Mouse (Mus musculus): ENCODE results near the gene Pla2r1. TPM values are rescaled to one million over a fixed set of nuclear protein-coding genes. Genes with fewer than 3 reads are reported as not detected.
A peak's percentile ranks its signal among the peaks of the same experiment; 100 is the strongest.

Pla2r1 gene
- 0.79 TPM for polyA plus RNA-seq (2012; fragmentation: generic; extraction: Trizol)

DNA sequence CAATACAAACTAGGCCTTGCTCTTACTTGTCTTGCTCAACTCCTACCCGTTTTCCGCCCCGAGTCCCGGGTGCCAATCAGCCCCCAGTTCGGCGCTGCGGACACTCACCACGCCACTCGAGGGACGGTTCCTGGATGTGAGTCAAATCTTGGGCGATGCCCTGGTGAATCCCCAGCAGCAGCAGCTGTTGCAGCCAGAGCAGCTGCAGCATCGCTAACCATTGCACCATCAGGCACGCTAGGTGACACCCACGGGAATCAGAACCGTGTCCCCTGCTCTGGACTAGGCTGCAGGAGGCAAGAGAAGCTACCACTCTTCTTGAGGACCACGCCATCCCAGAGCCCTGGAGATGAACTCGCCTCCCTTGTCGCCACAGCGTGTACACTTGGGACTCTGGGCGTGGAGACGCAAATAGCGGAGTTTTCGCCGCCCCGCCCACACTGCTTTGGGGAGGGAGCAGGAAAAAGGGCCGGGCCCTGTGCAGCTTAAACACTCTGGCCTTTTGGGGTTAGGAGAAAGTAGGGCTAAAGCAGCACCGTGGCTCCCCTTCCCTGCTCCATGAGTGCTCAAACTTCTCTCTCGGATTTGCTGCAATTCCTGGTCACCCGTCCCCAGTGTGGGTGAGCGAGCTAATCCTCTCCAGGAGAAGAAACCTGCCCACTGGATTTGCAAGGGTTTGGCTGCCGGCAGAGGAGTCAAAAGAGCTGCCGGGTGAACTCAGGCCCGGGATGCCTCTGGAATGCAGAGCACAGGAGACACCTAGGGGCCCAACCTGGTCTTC lies at the start of gene Pla2r1:
Gene Pla2r1, minus strand, starts transcription at position 407 of the 781 bp plus-strand sequence.
- Histone ChIP-seq H3ac (ENCODE audit: control insufficient read depth, insufficient read length) (no peak within 1 kb of the TSS), H3K4me3 (peak within 1 kb of the TSS; percentile 17), H3K79me2 (ENCODE audit: control insufficient read depth, insufficient read depth) (no peaks in the 10 kb centered on the region), H3K4me2 (ENCODE audit: low read depth) (peak within 1 kb of the TSS; percentile 81), H3K27me3 (ENCODE audit: control insufficient read depth, insufficient read depth, insufficient read length) (no peaks in the 10 kb centered on the region), H3K36me3 (ENCODE audit: control insufficient read depth, insufficient read depth) (no peaks in the 10 kb centered on the region)
- no peak for TF ChIP-seq USF1 (IDR thresholded peaks at IDR 0.05; ENCODE audit: low read depth)
- TF ChIP-seq POLR2A (IDR thresholded peaks at IDR 0.05; ENCODE audit: insufficient read length, low read depth) = peak; percentile 35
- TF ChIP-seq TCF12 (IDR thresholded peaks at IDR 0.05; ENCODE audit: insufficient read depth, poor library complexity, severe bottlenecking) = peak; percentile 93
- TF ChIP-seq E2F4 (IDR thresholded peaks at IDR 0.05; ENCODE audit: insufficient read depth) = no peak
- TF ChIP-seq POLR2AphosphoS2 (IDR thresholded peaks at IDR 0.05; ENCODE audit: insufficient read length, low read depth) = no peak
- TF ChIP-seq SRF (IDR thresholded peaks at IDR 0.05; ENCODE audit: control insufficient read depth, insufficient read length, low read depth) = no peak
- no peak; the same call in 1 of the 2 replicates for TF ChIP-seq CEBPB (IDR thresholded peaks at IDR 0.05; ENCODE audit: insufficient read depth, poor library complexity, severe bottlenecking)
- peak; percentile 96 to 100 (median 100) for TF ChIP-seq MYOG (IDR thresholded peaks at IDR 0.05; ENCODE audit: control insufficient read depth in 1 of 3, insufficient read depth in 1 of 3, insufficient read length in 2 of 3, low read depth in 2 of 3)
- TF ChIP-seq MYOD1 (IDR thresholded peaks at IDR 0.05; ENCODE audit: control insufficient read depth in 1 of 3, insufficient read length in 2 of 3, low read depth in 2 of 3) = peak; percentile 94 to 100 (median 100)
- TF ChIP-seq TCF3 (IDR thresholded peaks at IDR 0.05; ENCODE audit: insufficient read length, low read depth) = peak; percentile 97
- TF ChIP-seq REST (IDR thresholded peaks at IDR 0.05; ENCODE audit: insufficient read depth, insufficient read length) = no peak

DNA sequence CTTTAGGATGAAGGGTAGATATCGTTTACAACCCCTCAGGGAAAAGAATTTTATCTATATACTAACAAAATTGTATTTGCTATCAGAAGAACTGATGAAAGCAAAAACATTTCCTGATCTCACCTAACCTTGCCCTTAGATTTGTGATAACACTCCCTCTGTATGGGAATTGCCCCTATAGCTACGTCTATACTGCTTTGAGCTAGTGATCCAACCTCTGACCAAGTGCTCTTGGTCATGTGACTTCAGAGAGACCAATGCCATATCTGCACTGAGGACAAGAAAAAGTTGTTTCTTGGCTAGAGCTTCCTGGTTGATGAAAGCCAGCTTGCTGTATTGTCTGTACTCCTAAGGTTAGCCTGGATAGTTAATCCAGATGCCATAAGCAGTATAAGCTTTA lies 48.2 kb upstream of the Pla2r1 start:
- H3K79me2 ChIP-seq (ENCODE audit: control insufficient read depth, insufficient read depth) = no peaks in the 10 kb centered on the region
- H3ac ChIP-seq (ENCODE audit: control insufficient read depth, insufficient read length) = no peak overlapping the region
- no peaks in the 10 kb centered on the region for H3K36me3 ChIP-seq (ENCODE audit: control insufficient read depth, insufficient read depth)
- H3K4me3 ChIP-seq = no peak overlapping the region
- H3K27me3 ChIP-seq (ENCODE audit: control insufficient read depth, insufficient read depth, insufficient read length) = no peaks in the 10 kb centered on the region
- TF ChIP-seq USF1 (IDR thresholded peaks at IDR 0.05; ENCODE audit: low read depth) (peak; percentile 39), POLR2AphosphoS2 (IDR thresholded peaks at IDR 0.05; ENCODE audit: insufficient read length, low read depth) (no peak)
- H3K4me2 ChIP-seq (ENCODE audit: low read depth) = no peak overlapping the region

DNA sequence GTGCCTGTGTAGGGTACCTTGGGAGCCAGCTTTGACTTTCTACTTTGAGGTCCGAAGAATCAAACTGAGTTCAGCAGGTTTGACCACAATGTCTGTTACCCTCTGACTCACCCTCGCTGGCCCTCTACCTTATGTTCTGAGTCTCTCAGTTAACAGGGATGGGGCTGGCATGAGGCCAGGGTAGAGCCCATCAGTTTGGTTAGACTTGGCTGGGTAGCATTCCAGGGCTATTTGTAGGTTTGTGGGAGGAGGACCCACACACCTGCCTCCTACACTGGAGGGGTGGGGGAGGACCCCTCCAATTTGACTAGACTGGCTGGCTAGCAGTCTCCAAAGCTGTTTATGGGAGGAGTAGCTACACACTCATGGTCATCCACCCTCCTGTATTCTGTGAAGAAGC lies 47.8 kb upstream of the Pla2r1 start:
- no peak overlapping the region for H3ac ChIP-seq (ENCODE audit: control insufficient read depth, insufficient read length)
- H3K4me2 ChIP-seq (ENCODE audit: low read depth) = no peak overlapping the region
- H3K4me3 ChIP-seq = no peak overlapping the region
- no peaks in the 10 kb centered on the region for H3K79me2 ChIP-seq (ENCODE audit: control insufficient read depth, insufficient read depth)
- no peaks in the 10 kb centered on the region for H3K27me3 ChIP-seq (ENCODE audit: control insufficient read depth, insufficient read depth, insufficient read length)
- no peak for TF ChIP-seq TCF12 (IDR thresholded peaks at IDR 0.05; ENCODE audit: insufficient read depth, poor library complexity, severe bottlenecking)
- TF ChIP-seq REST (IDR thresholded peaks at IDR 0.05; ENCODE audit: insufficient read depth, insufficient read length) = no peak
- peak in 1 of 3 experiments; percentile 65 for TF ChIP-seq MYOD1 (IDR thresholded peaks at IDR 0.05; ENCODE audit: control insufficient read depth in 1 of 3, insufficient read length in 2 of 3, low read depth in 2 of 3)
- TF ChIP-seq POLR2A (IDR thresholded peaks at IDR 0.05; ENCODE audit: insufficient read length, low read depth) = no peak
- TF ChIP-seq USF1 (IDR thresholded peaks at IDR 0.05; ENCODE audit: low read depth) = no peak
- no peaks in the 10 kb centered on the region for H3K36me3 ChIP-seq (ENCODE audit: control insufficient read depth, insufficient read depth)

DNA sequence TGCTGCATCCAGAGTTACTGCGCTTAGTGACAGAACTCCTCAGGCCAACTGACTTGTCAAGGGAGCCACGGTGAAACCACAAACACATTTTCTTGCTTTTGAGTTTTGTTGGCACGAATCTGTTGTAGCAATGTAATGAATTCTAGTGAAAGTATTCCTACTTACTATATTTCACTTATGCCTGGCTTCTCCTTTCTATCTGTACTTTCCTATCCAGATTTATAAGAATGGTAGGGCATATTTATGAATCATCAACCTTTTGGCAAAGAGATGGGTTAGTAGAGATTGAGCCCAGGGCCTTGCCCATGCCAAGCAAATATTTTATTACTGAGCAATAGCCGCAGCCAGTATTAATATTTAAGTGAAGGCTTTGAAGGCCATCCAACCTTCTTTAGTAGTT lies 30.3 kb upstream of the Pla2r1 start:
- Histone ChIP-seq H3ac (ENCODE audit: control insufficient read depth, insufficient read length) (no peak overlapping the region), H3K4me2 (ENCODE audit: low read depth) (peak overlapping the region; percentile 7), H3K79me2 (ENCODE audit: control insufficient read depth, insufficient read depth) (no peaks in the 10 kb centered on the region), H3K36me3 (ENCODE audit: control insufficient read depth, insufficient read depth) (no peaks in the 10 kb centered on the region), H3K27me3 (ENCODE audit: control insufficient read depth, insufficient read depth, insufficient read length) (no peaks in the 10 kb centered on the region), H3K4me3 (no peak overlapping the region)
- TF ChIP-seq CEBPB (IDR thresholded peaks at IDR 0.05; ENCODE audit: insufficient read depth, poor library complexity, severe bottlenecking) (no peak), TCF12 (IDR thresholded peaks at IDR 0.05; ENCODE audit: insufficient read depth, poor library complexity, severe bottlenecking) (no peak), MYOD1 (IDR thresholded peaks at IDR 0.05; ENCODE audit: control insufficient read depth in 1 of 3, insufficient read length in 2 of 3, low read depth in 2 of 3) (no peak), SRF (IDR thresholded peaks at IDR 0.05; ENCODE audit: control insufficient read depth, insufficient read length, low read depth) (no peak), POLR2AphosphoS2 (IDR thresholded peaks at IDR 0.05; ENCODE audit: insufficient read length, low read depth) (no peak), TCF3 (IDR thresholded peaks at IDR 0.05; ENCODE audit: insufficient read length, low read depth) (no peak), MAX (IDR thresholded peaks at IDR 0.05; ENCODE audit: low read depth) (no peak), MYOG (IDR thresholded peaks at IDR 0.05; ENCODE audit: control insufficient read depth in 1 of 3, insufficient read depth in 1 of 3, insufficient read length in 2 of 3, low read depth in 2 of 3) (no peak), POLR2A (IDR thresholded peaks at IDR 0.05; ENCODE audit: insufficient read length, low read depth) (no peak), E2F4 (IDR thresholded peaks at IDR 0.05; ENCODE audit: insufficient read depth) (no peak), REST (IDR thresholded peaks at IDR 0.05; ENCODE audit: insufficient read depth, insufficient read length) (no peak), USF1 (IDR thresholded peaks at IDR 0.05; ENCODE audit: low read depth) (no peak)

DNA sequence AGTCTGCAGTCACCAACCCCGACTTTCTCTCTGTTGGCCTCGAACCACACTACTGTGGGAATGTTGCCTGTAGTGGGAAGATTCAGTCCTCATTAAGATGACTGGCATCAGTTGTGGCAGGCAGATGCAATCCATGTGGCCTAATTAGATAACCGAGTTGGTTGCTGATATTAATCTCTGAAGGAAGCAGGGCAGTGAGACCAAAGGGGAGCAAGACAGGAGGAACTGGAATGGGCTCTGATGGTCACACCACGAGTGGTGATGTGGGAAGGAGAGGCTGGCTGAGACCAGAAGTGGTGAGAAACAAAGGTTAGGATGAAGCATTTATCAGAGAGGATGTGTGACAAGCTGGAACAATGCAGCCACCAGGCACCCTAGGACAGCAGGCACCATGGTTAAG lies 1.5 kb upstream of the Pla2r1 start:
- H3K36me3 ChIP-seq (ENCODE audit: control insufficient read depth, insufficient read depth) = no peaks in the 10 kb centered on the region
- no peak for TF ChIP-seq TCF3 (IDR thresholded peaks at IDR 0.05; ENCODE audit: insufficient read length, low read depth)
- no peak for TF ChIP-seq MAX (IDR thresholded peaks at IDR 0.05; ENCODE audit: low read depth)
- TF ChIP-seq REST (IDR thresholded peaks at IDR 0.05; ENCODE audit: insufficient read depth, insufficient read length) = no peak
- no peaks in the 10 kb centered on the region for H3K79me2 ChIP-seq (ENCODE audit: control insufficient read depth, insufficient read depth)
- no peak overlapping the region for H3K4me3 ChIP-seq
- no peak overlapping the region for H3ac ChIP-seq (ENCODE audit: control insufficient read depth, insufficient read length)
- H3K27me3 ChIP-seq (ENCODE audit: control insufficient read depth, insufficient read depth, insufficient read length) = no peaks in the 10 kb centered on the region
- no peak overlapping the region for H3K4me2 ChIP-seq (ENCODE audit: low read depth)
